Comparison of ENCODE assay signal across 8 mouse cellular contexts in genomic region chr3:135423608-135424212, GRCm38 (mm10). TPM values are rescaled to one million over a fixed set of nuclear protein-coding genes. Genes with fewer than 3 reads are reported as not detected.
DNase-seq lines count a peak whose midpoint lies in the region; ATAC-seq lines count a peak whose summit lies in the region.

TSS of gene Cisd2 (minus strand) at chr3:135423925.

- peaks cover 24% of the 10 kb centered on the region for H3K4me1 ChIP-seq in embryonic facial prominence, embryonic 10.5 days
- 0 out of 2 replicates have a peak, but pooled peaks cover 8% of the 10 kb centered on the region for H3K4me1 ChIP-seq in heart, embryonic 12.5 days (replicated peaks)

- WGBS in embryonic facial prominence, embryonic 10.5 days: 7% methylated on average over 8 of the region's 8 CpGs
- under 1% methylated on average over 8 of the region's 8 CpGs for WGBS in heart, embryonic 12.5 days

- no peaks in the 10 kb centered on the region for H3K9me3 ChIP-seq in embryonic facial prominence, embryonic 10.5 days
- no peaks in the 10 kb centered on the region for H3K9me3 ChIP-seq in heart, embryonic 12.5 days (replicated peaks)

- H3K4me2 ChIP-seq in heart, embryonic 12.5 days: peak within 1 kb of the TSS; percentile 67

- H3K36me3 ChIP-seq in embryonic facial prominence, embryonic 10.5 days (replicated peaks): peaks cover 4% of the 10 kb centered on the region; the same call in 1 of the 2 replicates
- 0 out of 2 replicates have a peak, but pooled peaks cover 4% of the 10 kb centered on the region for H3K36me3 ChIP-seq in heart, embryonic 12.5 days

- peak within 1 kb of the TSS; percentile 86 for H3K9ac ChIP-seq in heart, embryonic 12.5 days

- no peaks in the 10 kb centered on the region for H3K27me3 ChIP-seq in embryonic facial prominence, embryonic 10.5 days (replicated peaks; ENCODE audit: low read depth, poor library complexity, severe bottlenecking)
- no peaks in the 10 kb centered on the region for H3K27me3 ChIP-seq in heart, embryonic 12.5 days (replicated peaks)

- DNase-seq in urinary bladder, adult 2 months (ENCODE audit: low spot score): no peak
- DNase-seq in urinary bladder, postnatal 10 days (ENCODE audit: low spot score): no peak
- no peak for DNase-seq in embryonic facial prominence, embryonic 10.5 days (ENCODE audit: low spot score)
- peak; percentile 30 for DNase-seq in kidney, postnatal 10 days
- no peak for DNase-seq in natural killer cell, adult 2 months (ENCODE audit: low spot score in 2 of 2)
- DNase-seq in right cerebral cortex, postnatal 25 days: no peak

- ATAC-seq in heart, embryonic 12.5 days (ENCODE audit: insufficient number of reproducible peaks, low FRiP score): no peak; the same call in 1 of the 2 replicates
- peak; percentile 2 for ATAC-seq in megakaryocyte progenitor cell, adult 5-6 weeks (replicated peaks; ENCODE audit: poor library complexity)

- peak within 1 kb of the TSS; percentile 98 for H3K27ac ChIP-seq in embryonic facial prominence, embryonic 10.5 days (replicated peaks)
- H3K27ac ChIP-seq in heart, embryonic 12.5 days (ENCODE audit: poor library complexity, severe bottlenecking): peak within 1 kb of the TSS; percentile 89

- H3K4me3 ChIP-seq in embryonic facial prominence, embryonic 10.5 days: peak within 1 kb of the TSS; percentile 79
- peak within 1 kb of the TSS; percentile 63 for H3K4me3 ChIP-seq in heart, embryonic 12.5 days

RNA-seq across cellular contexts. Expression of gene Cisd2, which starts in this region (rescaled TPM):
- polyA plus RNA-seq in urinary bladder, adult 2 months (2012; rRNA removed): 27.1 and 33.8 TPM in 2 replicates
- polyA plus RNA-seq in embryonic facial prominence, embryonic 10.5 days (2016; fragmentation: Nextera tagmentation; extraction: Ambion mirVana): 74.9 and 81.1 TPM in 2 replicates
- 58.9 and 60.0 TPM in 2 replicates for polyA plus RNA-seq in heart, embryonic 12.5 days (2016; fragmentation: Nextera tagmentation; extraction: Ambion mirVana)
- 51.1 and 55.0 TPM in 2 replicates for total RNA-seq in megakaryocyte progenitor cell, adult 5-6 weeks (2015)
- 34.8 and 39.4 TPM in 2 replicates for total RNA-seq in megakaryocyte progenitor cell, adult 5-6 weeks (2017)
